Mouse (Mus musculus) megakaryocyte, embryonic 14.5 days (primary cell): Measurements from ENCODE around the gene Stpg2.
"Not testable (repeated sequence)": the region's sequence is repeated elsewhere in the genome, so short reads cannot be mapped to it uniquely, and the experiment has no call there.

Experiments used
- FLI1 ChIP-seq: IDR thresholded peaks from 2 replicates; pipeline ENCODE4 v1.6.1; 2012; ENCODE audit warnings: low read length, inconsistent platforms, mixed read lengths
- GATA1 ChIP-seq: IDR thresholded peaks from 3 replicates; pipeline ENCODE4 v1.6.1; 2012; ENCODE audit warnings: mixed read lengths, low read length, inconsistent platforms, borderline replicate concordance

DNA sequence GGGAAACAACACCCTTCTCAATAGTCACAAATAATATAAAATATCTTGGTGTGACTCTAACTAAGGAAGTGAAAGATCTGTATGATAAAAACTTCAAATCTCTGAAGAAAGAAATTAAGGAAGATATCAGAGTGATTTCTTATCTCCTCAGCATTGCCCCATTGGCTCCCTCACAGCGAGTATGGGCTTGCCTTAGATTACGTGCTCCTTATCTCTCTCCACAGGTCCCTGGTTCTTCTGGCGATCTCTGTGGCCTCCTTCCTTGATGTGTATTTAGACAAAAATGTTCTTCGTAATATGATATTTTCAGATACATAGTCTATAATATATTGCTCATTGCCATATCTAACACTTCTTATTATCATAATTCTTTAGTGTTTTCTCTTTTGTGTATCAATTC is 501.9 kb downstream of the Stpg2 start:
- not testable (repeated sequence) for TF ChIP-seq GATA1, FLI1
